Mouse (Mus musculus): Measurements from ENCODE around the gene Gtf3c5.

GRCm38 (mm10) chr2:28535263-28535540 lies 48.3 kb downstream of the Gtf3c5 start:
- TF ChIP-seq GATA1 (IDR thresholded peaks at IDR 0.05; ENCODE audit: borderline replicate concordance, low read length), result no peak
- no peak for TF ChIP-seq FLI1 (IDR thresholded peaks at IDR 0.05; ENCODE audit: low read length)

Data from megakaryocyte, embryonic 14.5 days (primary cell).